Mouse (Mus musculus) embryonic facial prominence, embryonic 15.5 days (tissue): ENCODE measurements around the gene Col25a1. TPM values are rescaled to one million over a fixed set of nuclear protein-coding genes. Genes with fewer than 3 reads are reported as not detected.

ENCODE experiments used
- ATAC-seq: fragments of 200-750 bp; cut with Nextera tagmentation; 2 replicates; pipeline ENCODE4 v1.8.0; 2017; ENCODE audit warnings: low read depth, moderate TSS enrichment; ENCODE audit not compliant: insufficient number of reproducible peaks, low FRiP score, low TSS enrichment
- H3K27ac ChIP-seq: fragments of 300-500 bp; sonication (generic); replicated peaks from 2 replicates; pipeline ENCODE4 v1.5.1; 2015; ENCODE audit warnings: mild to moderate bottlenecking, inconsistent platforms
- H3K27me3 ChIP-seq: fragments of 300-500 bp; sonication (generic); 2 replicates; pipeline ENCODE4 v1.6.1; 2015; ENCODE audit warnings: inconsistent platforms
- H3K36me3 ChIP-seq: fragments of 300-500 bp; sonication (generic); 2 replicates; pipeline ENCODE4 v1.6.1; 2015; ENCODE audit warnings: mild to moderate bottlenecking, inconsistent platforms
- H3K4me1 ChIP-seq: fragments of 300-500 bp; sonication (generic); 2 replicates; pipeline ENCODE4 v1.6.1; 2015; ENCODE audit warnings: inconsistent platforms
- H3K4me2 ChIP-seq: fragments of 300-500 bp; sonication (generic); replicated peaks from 2 replicates; pipeline ENCODE4 v1.6.1; 2015; ENCODE audit warnings: mild to moderate bottlenecking, inconsistent platforms
- H3K4me3 ChIP-seq: fragments of 300-500 bp; sonication (generic); replicated peaks from 2 replicates; pipeline ENCODE4 v1.5.1; 2015; ENCODE audit warnings: mild to moderate bottlenecking, inconsistent platforms
- H3K9ac ChIP-seq: fragments of 300-500 bp; sonication (generic); 2 replicates; pipeline ENCODE4 v1.6.1; 2015; ENCODE audit warnings: inconsistent platforms
- H3K9me3 ChIP-seq: fragments of 300-500 bp; sonication (generic); replicated peaks from 2 replicates; pipeline ENCODE4 v1.6.1; 2016; ENCODE audit warnings: inconsistent platforms
- WGBS: fragments of 180-500 bp; shearing (Covaris S2); methylation state at CpG from one replicate; pipeline ENCODE4 v1.1.7; 2015; 5-methylcytosine and 5-hydroxymethylcytosine counted together
- polyA plus RNA-seq: library from polyadenylated mRNA; unstranded; fragments of >200 nt; fragmentation: Nextera tagmentation; extraction: Ambion mirVana; gene quantifications from 2 replicates; pipeline ENCODE4 v1.2.1, GENCODE M21; 2015

Col25a1 gene
- polyA plus RNA-seq = 16.5 and 18.6 TPM in 2 replicates

DNA sequence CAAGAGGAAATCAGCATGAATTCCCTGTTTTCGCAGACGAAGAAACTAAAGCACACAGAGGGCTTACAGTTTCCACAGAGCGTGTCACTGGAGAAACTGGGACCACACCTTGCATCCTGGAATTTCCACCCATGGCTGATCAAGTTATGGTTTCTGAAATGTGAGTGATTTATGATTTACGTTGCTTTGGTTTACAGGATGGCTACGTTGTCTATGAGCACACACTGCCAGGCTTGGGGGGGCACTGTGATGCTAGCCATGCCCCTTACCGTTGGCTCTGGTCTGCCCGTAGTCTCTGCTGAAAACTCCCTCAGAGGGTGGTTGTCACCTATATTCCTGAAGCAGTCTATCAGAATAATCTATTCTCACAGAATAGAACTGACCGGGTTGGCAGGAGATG, at the start of gene Col25a1:
Gene Col25a1, plus strand, starts transcription at position 301 of the 400 bp plus-strand sequence.
- no peaks in the 10 kb centered on the region for H3K9me3 ChIP-seq
- H3K9ac ChIP-seq = no peak within 1 kb of the TSS
- peaks cover 14% of the 10 kb centered on the region for H3K4me1 ChIP-seq
- H3K27ac ChIP-seq = no peak within 1 kb of the TSS
- H3K4me2 ChIP-seq = no peak within 1 kb of the TSS
- WGBS = 84% methylated on average over 8 of the region's 8 CpGs
- H3K36me3 ChIP-seq = no peaks in the 10 kb centered on the region
- no peaks in the 10 kb centered on the region for H3K27me3 ChIP-seq
- no peak within 1 kb of the TSS for H3K4me3 ChIP-seq
- ATAC-seq = no peak

DNA sequence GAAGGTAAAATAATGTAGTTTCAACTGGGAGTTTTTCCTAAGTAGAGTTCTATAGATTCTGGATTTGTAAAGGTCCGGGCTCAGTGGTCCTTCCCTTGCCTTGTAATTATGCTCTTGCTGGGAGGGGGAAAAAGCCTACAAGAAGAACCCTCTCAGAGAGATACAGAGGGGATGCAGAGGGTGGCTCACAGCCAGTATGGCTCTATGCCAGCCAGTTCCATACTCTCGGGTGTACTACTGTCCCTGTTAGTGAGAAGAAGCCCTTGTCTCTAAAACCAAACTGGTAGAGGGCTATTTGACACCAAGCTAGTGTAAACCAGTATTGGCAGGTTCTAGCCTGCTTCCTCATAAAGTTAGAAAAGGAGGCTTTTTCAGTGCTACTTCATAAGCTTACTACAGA, 48.0 kb upstream of the Col25a1 start:
- H3K9ac ChIP-seq = no peak overlapping the region
- ATAC-seq = no peak
- no peaks in the 10 kb centered on the region for H3K36me3 ChIP-seq
- H3K4me2 ChIP-seq = no peak overlapping the region
- peaks cover 17% of the 10 kb centered on the region for H3K4me1 ChIP-seq
- WGBS = 55% methylated on average over 2 of the region's 2 CpGs
- H3K27ac ChIP-seq = no peak overlapping the region
- H3K4me3 ChIP-seq = no peak overlapping the region
- no peaks in the 10 kb centered on the region for H3K9me3 ChIP-seq
- H3K27me3 ChIP-seq = 0 out of 2 replicates have a peak, but pooled peaks cover 2% of the 10 kb centered on the region

DNA sequence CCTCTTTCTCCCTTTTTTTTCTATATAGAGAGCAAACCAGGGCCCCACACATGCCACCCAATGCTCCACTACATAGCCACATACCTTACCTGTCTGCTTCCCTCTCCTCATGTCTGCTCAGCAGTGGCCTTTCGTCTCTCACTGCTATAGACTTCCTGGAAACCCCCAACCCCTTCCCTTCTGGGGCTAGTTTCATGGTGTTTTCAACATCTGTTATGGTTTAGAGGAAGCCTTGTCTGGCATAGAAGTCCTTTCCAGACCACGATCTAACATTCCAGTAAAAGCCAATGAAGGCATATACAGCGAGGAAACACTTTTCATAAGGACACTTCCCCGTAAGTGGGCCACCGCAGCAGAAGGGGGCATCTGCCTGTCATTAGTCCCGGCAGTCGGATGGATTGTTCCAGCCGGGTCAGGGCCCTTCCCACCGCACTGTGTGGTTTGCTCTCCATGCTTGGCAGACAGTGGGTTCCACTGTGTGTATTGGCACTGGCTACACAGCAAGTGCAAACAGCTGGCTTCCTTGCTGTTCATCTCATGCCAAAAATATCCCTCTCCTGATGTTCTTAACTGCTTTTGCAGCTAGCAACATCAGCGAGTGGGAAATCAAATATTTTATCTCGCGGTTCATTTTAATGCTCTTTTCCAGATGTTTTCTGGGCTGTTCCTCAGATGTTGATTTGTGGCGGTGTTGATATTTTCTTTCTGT, 44.8 kb upstream of the Col25a1 start:
- peak; percentile 91 for ATAC-seq
- Histone ChIP-seq H3K36me3 (no peaks in the 10 kb centered on the region), H3K27ac (peak overlapping the region; percentile 36), H3K9ac (no peak overlapping the region), H3K4me3 (no peak overlapping the region), H3K4me2 (peak overlapping the region; percentile 32), H3K4me1 (peaks cover 17% of the 10 kb centered on the region), H3K9me3 (no peaks in the 10 kb centered on the region), H3K27me3 (0 out of 2 replicates have a peak, but pooled peaks cover 2% of the 10 kb centered on the region)
- WGBS = 38% methylated on average over 13 of the region's 13 CpGs

DNA sequence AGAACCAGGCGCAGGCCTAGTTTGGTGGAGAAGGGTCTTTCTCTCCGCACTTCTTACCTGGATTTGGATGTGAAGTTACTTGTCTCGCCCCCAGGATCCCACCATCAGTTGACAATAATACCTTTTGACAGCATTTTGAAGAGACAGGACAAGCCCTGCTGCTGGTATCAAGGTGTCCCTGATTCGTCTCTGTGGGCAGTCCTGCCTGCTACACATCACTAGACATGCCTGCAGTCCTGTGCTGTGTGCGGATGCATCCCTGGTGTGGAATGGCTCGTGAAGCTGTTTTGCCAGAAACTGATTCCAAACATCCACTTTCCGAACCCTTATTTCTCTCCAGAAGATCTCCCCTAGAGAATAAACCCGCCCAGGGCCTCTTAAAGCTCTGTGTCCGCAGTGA, 43.8 kb upstream of the Col25a1 start:
- Histone ChIP-seq H3K27me3 (0 out of 2 replicates have a peak, but pooled peaks cover 2% of the 10 kb centered on the region), H3K4me1 (peaks cover 17% of the 10 kb centered on the region), H3K36me3 (no peaks in the 10 kb centered on the region), H3K9me3 (no peaks in the 10 kb centered on the region), H3K4me2 (peak overlapping the region; percentile 32; the same call in 1 of the 2 replicates), H3K27ac (no peak overlapping the region), H3K4me3 (no peak overlapping the region), H3K9ac (no peak overlapping the region)
- WGBS = 58% methylated on average over 9 of the region's 9 CpGs
- no peak for ATAC-seq

DNA sequence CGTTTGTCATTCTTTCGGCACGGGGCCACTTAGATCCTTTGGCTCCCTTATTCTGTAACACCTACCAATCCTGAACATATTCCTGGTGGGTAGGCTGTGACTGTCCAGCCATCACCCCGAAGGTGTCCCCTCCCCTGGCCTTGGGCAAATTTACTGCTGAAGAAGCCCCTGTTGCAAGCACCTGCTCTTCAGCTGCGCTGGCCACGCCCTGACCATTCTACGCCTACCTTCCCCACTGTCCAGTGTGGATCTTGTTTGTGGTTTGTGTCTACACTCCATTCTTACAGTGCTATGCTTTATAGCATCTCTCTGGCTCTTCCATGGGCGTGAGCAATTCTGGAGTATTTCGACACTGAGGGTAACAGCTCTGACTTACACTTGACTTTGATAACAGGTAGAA, 42.6 kb upstream of the Col25a1 start:
- no peak for ATAC-seq
- H3K9ac ChIP-seq = no peak overlapping the region
- H3K4me1 ChIP-seq = peaks cover 17% of the 10 kb centered on the region
- no peak overlapping the region for H3K4me2 ChIP-seq
- H3K4me3 ChIP-seq = no peak overlapping the region
- H3K9me3 ChIP-seq = no peaks in the 10 kb centered on the region
- 0 out of 2 replicates have a peak, but pooled peaks cover 2% of the 10 kb centered on the region for H3K27me3 ChIP-seq
- no peaks in the 10 kb centered on the region for H3K36me3 ChIP-seq
- 90% methylated on average over 9 of the region's 9 CpGs for WGBS
- no peak overlapping the region for H3K27ac ChIP-seq

DNA sequence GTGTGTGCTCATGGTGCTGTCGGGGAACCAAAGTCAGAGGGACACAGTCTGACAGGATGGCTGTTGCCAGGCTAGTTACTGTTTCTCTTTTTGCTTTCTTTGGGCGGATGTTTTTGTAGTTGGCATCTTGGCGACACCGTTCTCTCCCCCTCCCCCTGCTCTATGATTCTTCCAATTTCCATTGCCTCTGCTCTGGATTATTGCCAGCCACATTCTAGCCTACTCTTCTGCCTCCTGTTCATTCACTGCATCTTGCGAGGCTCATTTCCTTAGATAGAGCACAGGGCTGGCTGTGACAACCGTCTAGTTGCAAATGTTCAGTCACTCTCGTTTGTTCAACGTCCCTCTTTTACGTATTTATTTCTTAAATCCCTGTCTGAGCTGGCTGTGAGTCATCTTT, 40.8 kb upstream of the Col25a1 start:
- WGBS = 80% methylated on average over 9 of the region's 9 CpGs
- no peak overlapping the region for H3K4me2 ChIP-seq
- ATAC-seq = no peak
- no peaks in the 10 kb centered on the region for H3K36me3 ChIP-seq
- no peak overlapping the region for H3K27ac ChIP-seq
- no peak overlapping the region for H3K4me3 ChIP-seq
- no peaks in the 10 kb centered on the region for H3K9me3 ChIP-seq
- H3K9ac ChIP-seq = no peak overlapping the region
- 0 out of 2 replicates have a peak, but pooled peaks cover 2% of the 10 kb centered on the region for H3K27me3 ChIP-seq
- H3K4me1 ChIP-seq = peaks cover 17% of the 10 kb centered on the region

DNA sequence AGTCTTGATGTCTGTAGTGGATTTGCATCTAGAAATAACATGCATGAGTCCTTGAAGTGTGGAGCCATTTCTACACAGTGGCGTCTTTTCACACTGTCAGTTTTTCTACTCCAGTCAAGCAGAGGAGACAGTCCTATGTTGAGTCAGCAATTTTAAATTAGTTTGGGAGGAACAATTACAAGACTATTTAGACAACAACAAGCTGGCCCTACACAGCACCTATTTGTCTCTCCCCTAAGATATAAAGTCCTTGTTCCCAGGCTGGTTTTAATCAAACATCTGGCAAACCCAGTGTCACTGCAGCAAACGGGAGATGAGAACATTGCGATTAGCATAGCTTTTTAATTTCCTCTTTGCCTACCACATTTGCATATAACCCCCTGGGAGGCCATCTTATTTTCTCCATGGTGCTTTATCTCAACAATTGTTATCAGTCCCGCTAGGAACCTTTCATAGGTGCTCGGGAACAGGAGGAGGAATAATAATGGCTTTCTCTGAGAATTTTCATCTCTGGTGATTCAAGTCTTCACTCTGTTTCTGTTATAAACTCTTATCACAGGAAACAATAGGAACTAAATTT, 37.1 kb upstream of the Col25a1 start:
- no peaks in the 10 kb centered on the region for H3K9me3 ChIP-seq
- no peak for ATAC-seq
- WGBS = 66% methylated on average over 5 of the region's 5 CpGs
- no peaks in the 10 kb centered on the region for H3K36me3 ChIP-seq
- no peaks in the 10 kb centered on the region for H3K27me3 ChIP-seq
- no peak overlapping the region for H3K4me3 ChIP-seq
- H3K27ac ChIP-seq = no peak overlapping the region
- no peaks in the 10 kb centered on the region for H3K4me1 ChIP-seq
- H3K9ac ChIP-seq = no peak overlapping the region
- no peak overlapping the region for H3K4me2 ChIP-seq

DNA sequence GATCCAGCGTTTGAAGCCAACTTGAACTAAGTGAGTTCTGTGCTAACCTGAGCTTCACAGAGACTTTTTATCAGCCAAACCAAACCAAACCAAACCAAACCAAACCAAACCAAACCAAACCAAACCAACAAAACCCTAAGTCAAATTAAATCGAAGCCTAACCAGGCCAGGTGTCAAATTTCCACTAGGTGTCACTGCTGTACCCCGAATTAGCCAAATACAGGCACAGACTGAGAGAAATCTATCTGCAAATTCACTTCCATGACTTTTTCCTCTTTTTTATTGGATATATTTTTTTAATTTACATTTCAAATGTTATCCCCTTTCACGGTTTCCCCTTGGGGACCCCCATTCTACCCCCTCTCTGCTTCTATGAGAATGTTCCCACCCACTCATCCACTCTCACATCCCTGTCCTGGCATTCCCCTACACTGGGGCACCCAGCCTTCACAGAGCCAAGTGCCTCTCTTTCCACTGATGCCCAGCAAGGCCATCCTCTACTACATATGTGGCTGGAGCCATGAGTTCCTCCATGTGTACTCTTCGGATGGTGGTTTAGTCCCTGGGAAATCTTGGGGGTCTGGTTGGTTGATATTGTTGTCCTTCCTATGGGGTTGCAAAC, 36.0 kb upstream of the Col25a1 start:
- ATAC-seq = no peak
- Histone ChIP-seq H3K9ac (no peak overlapping the region), H3K4me2 (no peak overlapping the region), H3K36me3 (no peaks in the 10 kb centered on the region), H3K27ac (no peak overlapping the region), H3K4me1 (no peaks in the 10 kb centered on the region), H3K4me3 (no peak overlapping the region), H3K9me3 (no peaks in the 10 kb centered on the region), H3K27me3 (no peaks in the 10 kb centered on the region)
- 44% methylated on average over 5 of the region's 5 CpGs for WGBS

DNA sequence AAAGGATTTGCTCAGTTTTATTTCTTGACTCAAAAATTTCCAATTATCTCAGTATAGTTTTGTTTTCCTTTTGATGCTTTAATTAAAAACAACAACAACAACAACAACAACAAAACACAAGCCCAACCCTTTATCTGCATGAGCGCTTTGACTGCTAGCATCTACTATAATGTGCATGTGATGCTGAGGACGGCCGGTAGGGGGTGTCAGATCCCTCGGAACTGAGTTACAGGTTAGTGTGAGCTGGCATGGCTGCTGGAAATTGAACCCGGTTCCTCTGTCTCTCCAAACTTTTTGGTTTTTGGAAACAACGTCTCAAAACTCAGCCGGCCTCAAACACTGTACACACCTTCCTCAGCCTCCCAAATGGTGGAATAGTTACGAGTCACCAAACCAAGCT, 27.8 kb upstream of the Col25a1 start:
- ATAC-seq = no peak
- H3K27ac ChIP-seq = no peak overlapping the region
- no peaks in the 10 kb centered on the region for H3K36me3 ChIP-seq
- WGBS = 79% methylated on average over 8 of the region's 8 CpGs
- H3K27me3 ChIP-seq = no peaks in the 10 kb centered on the region
- no peak overlapping the region for H3K9ac ChIP-seq
- no peaks in the 10 kb centered on the region for H3K9me3 ChIP-seq
- H3K4me1 ChIP-seq = peaks cover 8% of the 10 kb centered on the region
- H3K4me3 ChIP-seq = no peak overlapping the region
- no peak overlapping the region for H3K4me2 ChIP-seq

DNA sequence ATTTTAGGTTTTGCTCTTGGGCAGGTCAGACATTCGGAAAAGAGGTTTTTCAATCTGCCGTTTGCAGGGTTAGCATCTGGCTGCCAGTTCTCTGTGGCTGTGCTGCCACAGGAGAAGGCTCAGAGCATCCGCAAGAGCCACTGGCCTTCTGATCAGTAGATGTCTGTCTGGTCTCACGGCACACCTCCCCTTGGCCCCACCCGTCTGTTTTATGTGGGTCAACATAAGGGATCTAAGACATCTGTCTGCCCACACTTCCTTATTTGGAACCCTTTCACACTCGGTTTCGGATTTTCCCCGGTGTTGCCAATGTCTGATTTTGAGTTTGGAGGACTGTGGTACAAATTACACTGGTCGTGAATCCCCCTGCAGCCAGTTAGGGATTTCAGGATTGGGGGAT, 26.8 kb upstream of the Col25a1 start:
- H3K9ac ChIP-seq = no peak overlapping the region
- no peaks in the 10 kb centered on the region for H3K36me3 ChIP-seq
- no peaks in the 10 kb centered on the region for H3K27me3 ChIP-seq
- ATAC-seq = no peak
- no peak overlapping the region for H3K27ac ChIP-seq
- no peaks in the 10 kb centered on the region for H3K9me3 ChIP-seq
- peaks cover 8% of the 10 kb centered on the region for H3K4me1 ChIP-seq
- H3K4me3 ChIP-seq = no peak overlapping the region
- 57% methylated on average over 9 of the region's 9 CpGs for WGBS
- H3K4me2 ChIP-seq = no peak overlapping the region

DNA sequence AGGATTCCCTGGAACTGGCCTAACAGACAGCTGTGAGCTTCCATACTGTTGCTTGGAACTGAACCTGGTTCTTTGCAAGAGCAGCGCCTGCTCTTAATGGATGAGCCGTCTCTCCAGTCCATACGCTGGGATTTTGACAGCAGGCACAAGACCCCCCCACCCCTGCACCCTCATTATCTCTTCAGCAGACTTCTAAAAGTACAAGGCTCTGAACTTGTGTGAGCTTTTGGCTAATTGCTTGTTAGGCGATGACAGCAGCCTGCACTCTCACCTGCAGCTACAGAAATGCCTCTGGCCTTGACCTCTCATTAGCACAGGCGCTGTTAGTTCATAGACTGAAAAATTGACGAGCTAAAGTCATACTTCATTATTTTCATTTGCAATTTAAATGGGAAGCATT, 14.4 kb upstream of the Col25a1 start:
- no peaks in the 10 kb centered on the region for H3K4me1 ChIP-seq
- H3K4me2 ChIP-seq = no peak overlapping the region
- no peak for ATAC-seq
- H3K9ac ChIP-seq = no peak overlapping the region
- 77% methylated on average over 6 of the region's 6 CpGs for WGBS
- H3K9me3 ChIP-seq = no peaks in the 10 kb centered on the region
- H3K4me3 ChIP-seq = no peak overlapping the region
- no peaks in the 10 kb centered on the region for H3K36me3 ChIP-seq
- no peaks in the 10 kb centered on the region for H3K27me3 ChIP-seq
- H3K27ac ChIP-seq = no peak overlapping the region
